Mouse (Mus musculus) macrophage (primary cell): ENCODE measurements around the gene Rbm25. TPM values are rescaled to one million over a fixed set of nuclear protein-coding genes. Genes with fewer than 3 reads are reported as not detected.

ENCODE experiments used
- H3K27ac ChIP-seq: fragments of 350-480 bp; formaldehyde crosslinking; 2 replicates; pipeline ENCODE4 v1.9.0; 2021
- H3K36me3 ChIP-seq: fragments of 350-480 bp; formaldehyde crosslinking; 2 replicates; pipeline ENCODE4 v1.9.0; 2021; ENCODE audit errors: inconsistent target
- H3K4me3 ChIP-seq: fragments of 350-480 bp; formaldehyde crosslinking; 2 replicates; pipeline ENCODE4 v1.9.0; 2021; ENCODE audit errors: inconsistent target
- H3K79me2 ChIP-seq: fragments of 350-480 bp; formaldehyde crosslinking; 2 replicates; pipeline ENCODE4 v1.9.0; 2021; ENCODE audit errors: inconsistent target
- WGBS: methylation state at CpG from one replicate; pipeline ENCODE4 v1.1.7; 2026; ENCODE audit warnings: inconsistent platforms; ENCODE audit not compliant: missing documents; 5-methylcytosine and 5-hydroxymethylcytosine counted together
- polyA plus RNA-seq: library from polyadenylated mRNA; stranded (reverse); fragments of 250-400 nt; gene quantifications from 3 replicates; pipeline ENCODE4 v1.2.4, GENCODE M21; 2018; ENCODE audit warnings: inconsistent platforms

Gene Rbm25
- polyA plus RNA-seq, 1 experiment from 2014 or later: 115 TPM

- 87% methylated on average over 5 of the region's 5 CpGs for WGBS
- Histone ChIP-seq H3K79me2 (peaks cover 100% of the 10 kb centered on the region), H3K36me3 (no peaks in the 10 kb centered on the region; the same call in 1 of the 2 replicates), H3K4me3 (no peak overlapping the region), H3K27ac (no peak overlapping the region)
These were observed 63.0 kb downstream of the Rbm25 start for GRCm38 (mm10) chr12:83694011-83694410.

GRCm38 (mm10) chr12:83694669-83695068, 63.6 kb downstream of the Rbm25 start:
- Histone ChIP-seq H3K4me3 (no peak overlapping the region), H3K79me2 (peaks cover 100% of the 10 kb centered on the region), H3K36me3 (peaks cover 6% of the 10 kb centered on the region; the same call in 1 of the 2 replicates), H3K27ac (no peak overlapping the region)
- WGBS: 98% methylated on average over 3 of the region's 3 CpGs

- Histone ChIP-seq H3K4me3 (no peak overlapping the region), H3K27ac (no peak overlapping the region), H3K79me2 (peaks cover 96% of the 10 kb centered on the region), H3K36me3 (peaks cover 15% of the 10 kb centered on the region; the same call in 1 of the 2 replicates)
- 88% methylated on average over 4 of the region's 4 CpGs for WGBS
These were observed 67.6 kb downstream of the Rbm25 start for GRCm38 (mm10) chr12:83698637-83699036.

GRCm38 (mm10) chr12:83701608-83702007, 70.6 kb downstream of the Rbm25 start:
- peaks cover 15% of the 10 kb centered on the region; the same call in 1 of the 2 replicates for H3K36me3 ChIP-seq

GRCm38 (mm10) chr12:83702796-83703195, 71.8 kb downstream of the Rbm25 start:
- H3K27ac ChIP-seq: no peak overlapping the region
- H3K79me2 ChIP-seq: peaks cover 96% of the 10 kb centered on the region
- WGBS: 100% methylated on average over 3 of the region's 4 CpGs
- no peak overlapping the region for H3K4me3 ChIP-seq
- H3K36me3 ChIP-seq: peaks cover 15% of the 10 kb centered on the region; the same call in 1 of the 2 replicates

More at GRCm38 (mm10) chr12:83701608-83702007, 70.6 kb downstream of the Rbm25 start:
- Histone ChIP-seq H3K27ac (no peak overlapping the region), H3K4me3 (no peak overlapping the region), H3K79me2 (peaks cover 96% of the 10 kb centered on the region)
- 94% methylated on average over 7 of the region's 7 CpGs for WGBS

- Histone ChIP-seq H3K36me3 (peaks cover 7% of the 10 kb centered on the region; the same call in 1 of the 2 replicates), H3K27ac (no peak overlapping the region), H3K4me3 (no peak overlapping the region), H3K79me2 (peaks cover 70% of the 10 kb centered on the region)
- 98% methylated on average over 4 of the region's 4 CpGs for WGBS
These were observed 75.9 kb downstream of the Rbm25 start for GRCm38 (mm10) chr12:83706951-83707350.

GRCm38 (mm10) chr12:83708160-83709092, 77.4 kb downstream of the Rbm25 start:
- 93% methylated on average over 7 of the region's 7 CpGs for WGBS
- peaks cover 59% of the 10 kb centered on the region for H3K79me2 ChIP-seq
- no peak overlapping the region for H3K27ac ChIP-seq
- H3K36me3 ChIP-seq: peaks cover 21% of the 10 kb centered on the region
- H3K4me3 ChIP-seq: no peak overlapping the region

- Histone ChIP-seq H3K36me3 (peaks cover 31% of the 10 kb centered on the region), H3K4me3 (no peak overlapping the region), H3K79me2 (peaks cover 44% of the 10 kb centered on the region), H3K27ac (no peak overlapping the region)
- 95% methylated on average over 2 of the region's 2 CpGs for whole genome bisulfite sequencing
These were observed 78.9 kb downstream of the Rbm25 start for GRCm38 (mm10) chr12:83709934-83710333.

- 50% methylated on average over 2 of the region's 2 CpGs for WGBS
- H3K79me2 ChIP-seq: peaks cover 9% of the 10 kb centered on the region; the same call in 1 of the 2 replicates
- H3K36me3 ChIP-seq: peaks cover 65% of the 10 kb centered on the region
- H3K27ac ChIP-seq: no peak overlapping the region
- no peak overlapping the region for H3K4me3 ChIP-seq
These were observed 82.7 kb downstream of the Rbm25 start for GRCm38 (mm10) chr12:83713749-83714148.

- peaks cover 85% of the 10 kb centered on the region for H3K36me3 ChIP-seq
- 97% methylated on average over 15 of the region's 15 CpGs for WGBS
- no peak overlapping the region for H3K27ac ChIP-seq
- no peaks in the 10 kb centered on the region for H3K79me2 ChIP-seq
- H3K4me3 ChIP-seq: no peak overlapping the region
These were observed 85.6 kb downstream of the Rbm25 start for GRCm38 (mm10) chr12:83716416-83717184.

GRCm38 (mm10) chr12:83719431-83719830, 88.4 kb downstream of the Rbm25 start:
- H3K4me3 ChIP-seq: no peak overlapping the region
- peaks cover 86% of the 10 kb centered on the region for H3K36me3 ChIP-seq
- 100% methylated on average over 1 of the region's 1 CpGs for WGBS
- no peak overlapping the region for H3K27ac ChIP-seq
- H3K79me2 ChIP-seq: no peaks in the 10 kb centered on the region

GRCm38 (mm10) chr12:83721281-83721680, 90.2 kb downstream of the Rbm25 start:
- Histone ChIP-seq H3K79me2 (no peaks in the 10 kb centered on the region), H3K27ac (no peak overlapping the region), H3K36me3 (peaks cover 89% of the 10 kb centered on the region), H3K4me3 (no peak overlapping the region)
- 92% methylated on average over 6 of the region's 6 CpGs for WGBS

- Histone ChIP-seq H3K4me3 (no peak overlapping the region), H3K36me3 (peaks cover 84% of the 10 kb centered on the region), H3K79me2 (no peaks in the 10 kb centered on the region), H3K27ac (no peak overlapping the region)
- 95% methylated on average over 3 of the region's 3 CpGs for WGBS
These were observed 92.0 kb downstream of the Rbm25 start for GRCm38 (mm10) chr12:83723037-83723436.

GRCm38 (mm10) chr12:83726510-83727308, 95.7 kb downstream of the Rbm25 start:
- H3K27ac ChIP-seq: no peak overlapping the region
- no peak overlapping the region for H3K4me3 ChIP-seq
- H3K36me3 ChIP-seq: peaks cover 89% of the 10 kb centered on the region
- 93% methylated on average over 11 of the region's 12 CpGs for WGBS
- H3K79me2 ChIP-seq: no peaks in the 10 kb centered on the region
